Mouse (Mus musculus) layer of hippocampus, postnatal 14 days (tissue): ENCODE data around the gene Pdia5. TPM values are rescaled to one million over a fixed set of nuclear protein-coding genes. Genes with fewer than 3 reads are reported as not detected.

Experiments used
- DNase-seq, 2 experiments: peaks; one replicate each; pipeline ENCODE4 v3.0.0; 2021 to 2022; ENCODE audit warnings: low spot score in 2 of 2, mixed read lengths in 1 of 2
- microRNA-seq, 2 experiments: library from miRNA; unstranded; fragments of <30 nt; microRNA quantifications; one replicate each; pipeline ENCODE4 v1.2.0; 2021
- total RNA-seq, 2 experiments: library from RNA; stranded (reverse); gene quantifications; 2 replicates each; pipeline ENCODE4 v1.2.3; 2021

The Pdia5 gene
- total RNA-seq, 2 experiments from 2014 or later = 3.5 to 4.4 TPM

- peak; percentile 89 to 95 for DNase-seq
These were observed 127.3 kb downstream of the Pdia5 start, which contains the start of gene Sec22a for GRCm38 (mm10) chr16:35363150-35364062. Sec22a (minus strand) TSS chr16:35363918.

DNA sequence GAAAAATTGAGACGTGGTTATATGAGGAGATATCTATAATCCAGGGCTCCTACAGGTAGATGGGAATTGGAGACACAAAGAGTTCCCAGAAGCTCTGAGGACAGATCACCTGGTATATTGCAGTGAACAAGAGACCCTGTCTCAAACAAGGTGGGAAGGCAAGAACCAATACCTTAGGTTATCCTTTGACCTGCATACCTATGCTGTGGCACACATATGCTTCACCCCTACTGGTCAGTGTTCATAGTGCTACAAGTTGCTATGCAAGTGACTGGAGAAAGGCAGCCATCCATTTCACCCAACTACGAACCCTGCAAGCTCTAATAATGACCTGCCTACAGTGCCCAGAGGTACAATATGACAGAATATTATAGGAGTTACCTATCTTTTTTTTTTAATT lies 128.5 kb downstream of the Pdia5 start:
- no peak for DNase-seq

DNA sequence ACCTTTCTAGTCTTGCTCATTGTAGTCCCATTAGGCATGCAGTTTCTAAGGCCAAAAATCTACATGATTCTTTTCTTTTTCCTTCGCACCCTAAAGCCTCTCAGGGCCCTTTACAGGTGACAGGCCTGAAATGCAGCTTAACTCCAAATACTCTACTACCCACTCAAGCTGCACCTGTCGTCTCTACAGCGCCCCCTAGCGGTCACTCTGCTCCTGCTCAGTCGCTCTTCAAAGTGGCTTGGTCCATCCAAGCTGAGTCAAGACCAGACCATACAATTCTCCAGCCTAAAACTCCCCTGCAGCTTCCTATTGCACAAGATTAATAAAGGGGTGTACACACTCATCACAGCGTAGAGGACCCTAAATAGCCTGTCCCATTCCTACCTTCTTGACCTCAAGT lies 130.1 kb downstream of the Pdia5 start:
- DNase-seq = peak in 1 of 2 experiments; percentile 18

- DNase-seq = no peak
These were observed 133.2 kb downstream of the Pdia5 start for GRCm38 (mm10) chr16:35357449-35357848.

Small RNA genes lying within 50 kb of the gene (microRNA-seq; reads per million reads assigned to microRNA genes)
- 0 reads per million in 2 experiments for gene Gm25548

Other genes starting within 250 kb of the Pdia5 start
- gene Sec22a, start 127.0 kb downstream of the Pdia5 start, total RNA-seq = 10 to 100 TPM; 18.1 to 18.5 TPM
- gene Sema5b, start 50.3 kb upstream of the Pdia5 start, total RNA-seq = 10 to 100 TPM; 20.7 to 21.7 TPM